Mouse (Mus musculus): Measurements from ENCODE around the gene Ldhd.

The Ldhd gene

GRCm38 (mm10) chr8:111630105-111630521, at the start of gene Ldhd:
Ldhd (minus strand) TSS chr8:111630374.
- DNase-seq (ENCODE audit: low spot score), result no peak

- DNase-seq (ENCODE audit: low spot score), result no peak
These were observed 48.7 kb upstream of the Ldhd start for GRCm38 (mm10) chr8:111678848-111679247.

- DNase-seq (ENCODE audit: low spot score), result peak; percentile 48
These were observed 47.9 kb upstream of the Ldhd start for GRCm38 (mm10) chr8:111678111-111678510.

- DNase-seq (ENCODE audit: low spot score), result peak; percentile 69
These were observed 46.1 kb upstream of the Ldhd start for GRCm38 (mm10) chr8:111676237-111676636.

GRCm38 (mm10) chr8:111666751-111667150, 36.6 kb upstream of the Ldhd start:
- no peak for DNase-seq (ENCODE audit: low spot score)

- peak; percentile 50 for DNase-seq (ENCODE audit: low spot score)
These were observed 32.3 kb upstream of the Ldhd start for GRCm38 (mm10) chr8:111662473-111662872.

GRCm38 (mm10) chr8:111658819-111659423, 28.7 kb upstream of the Ldhd start:
- DNase-seq (ENCODE audit: low spot score), result no peak

GRCm38 (mm10) chr8:111657312-111657854, 27.2 kb upstream of the Ldhd start:
- DNase-seq (ENCODE audit: low spot score), result no peak

- no peak for DNase-seq (ENCODE audit: low spot score)
These were observed 23.4 kb upstream of the Ldhd start for GRCm38 (mm10) chr8:111653524-111653923.

GRCm38 (mm10) chr8:111650651-111651050, 20.5 kb upstream of the Ldhd start:
- DNase-seq (ENCODE audit: low spot score), result no peak

GRCm38 (mm10) chr8:111648834-111649233, 18.7 kb upstream of the Ldhd start:
- DNase-seq (ENCODE audit: low spot score), result no peak

GRCm38 (mm10) chr8:111645715-111646114, 15.5 kb upstream of the Ldhd start:
- DNase-seq (ENCODE audit: low spot score), result no peak

- DNase-seq (ENCODE audit: low spot score), result peak; percentile 70
These were observed 14.3 kb upstream of the Ldhd start for GRCm38 (mm10) chr8:111644286-111645051.

- DNase-seq (ENCODE audit: low spot score), result peak; percentile 94
These were observed 13.3 kb upstream of the Ldhd start, which contains the start of gene Zfp1 for GRCm38 (mm10) chr8:111643264-111644141. Zfp1 (plus strand) TSS chr8:111643401.

- DNase-seq (ENCODE audit: low spot score), result no peak
These were observed 12.7 kb upstream of the Ldhd start for GRCm38 (mm10) chr8:111642939-111643263.

- no peak for DNase-seq (ENCODE audit: low spot score)
These were observed 12.3 kb upstream of the Ldhd start for GRCm38 (mm10) chr8:111642496-111642895.

GRCm38 (mm10) chr8:111641064-111641463, 10.9 kb upstream of the Ldhd start:
- DNase-seq (ENCODE audit: low spot score), result peak; percentile 57

- DNase-seq (ENCODE audit: low spot score), result no peak
These were observed 7.9 kb upstream of the Ldhd start for GRCm38 (mm10) chr8:111638086-111638485.

- DNase-seq (ENCODE audit: low spot score), result no peak
These were observed 2.8 kb upstream of the Ldhd start for GRCm38 (mm10) chr8:111632976-111633375.

- no peak for DNase-seq (ENCODE audit: low spot score)
These were observed 1.4 kb upstream of the Ldhd start for GRCm38 (mm10) chr8:111631589-111631988.

- DNase-seq (ENCODE audit: low spot score), result no peak
These were observed 1.2 kb downstream of the Ldhd start for GRCm38 (mm10) chr8:111628894-111629501.

- no peak for DNase-seq (ENCODE audit: low spot score)
These were observed 1.8 kb downstream of the Ldhd start for GRCm38 (mm10) chr8:111628401-111628800.
